In genomic region chr5:79734885-79735284, GRCm38 (mm10) we compare ENCODE assay signal across 10 mouse cellular contexts.
A peak's percentile ranks its signal among the peaks of the same experiment; 100 is the strongest.
DNase-seq lines count a peak whose midpoint lies in the region.
"Had no signal": no experiment of that assay in that cellular context is flagged by ENCODE, and none has a peak within 500 bp of the region (broad histone marks: within the 10 kb centered on the region; RNA-seq: fewer than 3 reads in every experiment).

No protein-coding gene starts in this region.

- intact Hi-C loops in left cerebral cortex, postnatal 14 days (cut with DNase I): no loop called here

- DNase-seq in adrenal gland, postnatal 10 days: peak; percentile 4
- no peak for DNase-seq in adrenal gland, postnatal 25 days
- peak; percentile 11 for DNase-seq in gastrocnemius, postnatal 10 days
- no peak for DNase-seq in gastrocnemius, adult 8-10 months (ENCODE audit: low spot score in 2 of 2)
- DNase-seq in left cerebral cortex, adult 8-10 months (ENCODE audit: low spot score in 2 of 2): peak; percentile 1 to 6
- no peak for DNase-seq in left cerebral cortex, postnatal 14 days (ENCODE audit: low spot score in 2 of 2)
- DNase-seq in testis, postnatal 10 days (ENCODE audit: low spot score): peak; percentile 37
- DNase-seq in testis, postnatal 14 days (ENCODE audit: low spot score): no peak
- DNase-seq: cerebellum, adult 9-11 months; spleen, adult 18-20 months had no signal

Comparison
In these comparisons a context has a peak if more than half of its experiments do, and no peak if none do; other contexts are left out.
1. DNase-seq: peak in adrenal gland, postnatal 10 days (single experiment), gastrocnemius, postnatal 10 days (single experiment), left cerebral cortex, adult 8-10 months (2 of 2) and testis, postnatal 10 days (single experiment); none in adrenal gland, postnatal 25 days (single experiment), gastrocnemius, adult 8-10 months (0 of 2), left cerebral cortex, postnatal 14 days (0 of 2) and testis, postnatal 14 days (single experiment).